Mouse (Mus musculus) stomach, embryonic 14.5 days (tissue): ENCODE results near the gene Alg5. TPM values are rescaled to one million over a fixed set of nuclear protein-coding genes. Genes with fewer than 3 reads are reported as not detected.
A peak's percentile ranks its signal among the peaks of the same experiment; 100 is the strongest.
"Not testable (repeated sequence)": the region's sequence is repeated elsewhere in the genome, so short reads cannot be mapped to it uniquely, and the experiment has no call there.

ENCODE experiments used
- ATAC-seq: fragments of 200-750 bp; cut with Nextera tagmentation; 2 replicates; pipeline ENCODE4 v1.8.0; 2017; ENCODE audit warnings: low read depth, moderate TSS enrichment; ENCODE audit not compliant: insufficient number of reproducible peaks, insufficient read depth, low FRiP score
- H3K27ac ChIP-seq: fragments of 300-500 bp; sonication (generic); 2 replicates; pipeline ENCODE4 v1.5.1; 2014; ENCODE audit warnings: mild to moderate bottlenecking, low read length, moderate library complexity, mixed read lengths
- H3K27me3 ChIP-seq: fragments of 300-500 bp; sonication (generic); 2 replicates; pipeline ENCODE4 v1.6.1; 2014; ENCODE audit warnings: low read length, control low read depth, mixed read lengths; ENCODE audit not compliant: control insufficient read depth, insufficient read depth
- H3K36me3 ChIP-seq: fragments of 300-500 bp; sonication (generic); 2 replicates; pipeline ENCODE4 v1.6.1; 2014; ENCODE audit warnings: mild to moderate bottlenecking, control low read depth, low read length, moderate library complexity, mixed read lengths; ENCODE audit not compliant: control insufficient read depth, insufficient read depth
- H3K4me1 ChIP-seq: fragments of 300-500 bp; sonication (generic); 2 replicates; pipeline ENCODE4 v1.6.1; 2014; ENCODE audit warnings: low read length, control low read depth, mixed read lengths; ENCODE audit not compliant: control insufficient read depth, insufficient read depth
- H3K4me2 ChIP-seq: fragments of 300-500 bp; sonication (generic); replicated peaks from 2 replicates; pipeline ENCODE4 v1.6.1; 2014; ENCODE audit warnings: low read depth, low read length, control low read depth
- H3K4me3 ChIP-seq: fragments of 300-500 bp; sonication (generic); 2 replicates; pipeline ENCODE4 v1.5.1; 2014; ENCODE audit warnings: low read depth, low read length, control low read depth
- H3K9ac ChIP-seq: fragments of 300-500 bp; sonication (generic); replicated peaks from 2 replicates; pipeline ENCODE4 v1.6.1; 2014; ENCODE audit warnings: low read depth, mild to moderate bottlenecking, control low read depth, low read length, moderate library complexity, mixed read lengths
- H3K9me3 ChIP-seq: fragments of 300-500 bp; sonication (generic); 2 replicates; pipeline ENCODE4 v1.6.1; 2016; ENCODE audit warnings: low read depth, low read length, control low read depth; ENCODE audit not compliant: control insufficient read depth
- WGBS: fragments of 180-500 bp; shearing (Covaris S2); extraction: QIAGEN DNeasy Blood & Tissue Kit; methylation state at CpG from one replicate; pipeline ENCODE4 v1.1.7; 2014; 5-methylcytosine and 5-hydroxymethylcytosine counted together
- polyA plus RNA-seq: library from polyadenylated mRNA; unstranded; fragments of >200 nt; fragmentation: Nextera tagmentation; extraction: Ambion mirVana; gene quantifications from 2 replicates; pipeline ENCODE4 v1.2.1, GENCODE M21; 2014

Alg5 gene
- polyA plus RNA-seq, 1 experiment from 2014 or later = 53.1 TPM

GRCm38 (mm10) chr3:54755145-54756041, 20.1 kb downstream of the Alg5 start, which contains the start of gene Smad9:
Gene Smad9 (plus strand): TSS chr3:54755582.
- under 1% methylated on average over 65 of the region's 66 CpGs for WGBS
- ATAC-seq = peak; percentile 81
- Histone ChIP-seq H3K9me3 (no peaks in the 10 kb centered on the region), H3K4me2 (peak within 1 kb of the TSS; percentile 96), H3K27ac (peak within 1 kb of the TSS; percentile 68), H3K4me1 (peaks cover 9% of the 10 kb centered on the region; the same call in 1 of the 2 replicates), H3K27me3 (no peaks in the 10 kb centered on the region), H3K4me3 (peak within 1 kb of the TSS; percentile 69), H3K36me3 (peaks cover 2% of the 10 kb centered on the region; the same call in 1 of the 2 replicates), H3K9ac (peak within 1 kb of the TSS; percentile 66)

- Histone ChIP-seq H3K9ac (0 out of 2 replicates have a peak overlapping the region, but pooled peaks have one; percentile 28), H3K4me2 (peak overlapping the region; percentile 96), H3K4me1 (peaks cover 9% of the 10 kb centered on the region; the same call in 1 of the 2 replicates), H3K9me3 (no peaks in the 10 kb centered on the region), H3K36me3 (no peaks in the 10 kb centered on the region), H3K27ac (peak overlapping the region; percentile 68), H3K27me3 (no peaks in the 10 kb centered on the region), H3K4me3 (peak overlapping the region; percentile 69)
- WGBS = 2% methylated on average over 11 of the region's 11 CpGs
- ATAC-seq = no peak
These were observed 20.7 kb downstream of the Alg5 start for GRCm38 (mm10) chr3:54756058-54756457.

- Histone ChIP-seq H3K4me1 (peaks cover 9% of the 10 kb centered on the region; the same call in 1 of the 2 replicates), H3K9ac (no peak overlapping the region), H3K9me3 (no peaks in the 10 kb centered on the region), H3K4me3 (no peak overlapping the region), H3K27ac (no peak overlapping the region), H3K4me2 (peak overlapping the region; percentile 96), H3K27me3 (no peaks in the 10 kb centered on the region), H3K36me3 (no peaks in the 10 kb centered on the region)
- ATAC-seq = no peak
- 48% methylated on average over 8 of the region's 8 CpGs for WGBS
These were observed 22.1 kb downstream of the Alg5 start for GRCm38 (mm10) chr3:54757446-54757845.

- ATAC-seq = no peak
- H3K4me1 ChIP-seq = peaks cover 9% of the 10 kb centered on the region; the same call in 1 of the 2 replicates
- H3K9me3 ChIP-seq = no peaks in the 10 kb centered on the region
- H3K4me3 ChIP-seq = no peak overlapping the region
- no peaks in the 10 kb centered on the region for H3K36me3 ChIP-seq
- no peaks in the 10 kb centered on the region for H3K27me3 ChIP-seq
- H3K4me2 ChIP-seq = no peak overlapping the region
- no peak overlapping the region for H3K27ac ChIP-seq
- H3K9ac ChIP-seq = no peak overlapping the region
- WGBS = 57% methylated on average over 9 of the region's 9 CpGs
These were observed 23.9 kb downstream of the Alg5 start for GRCm38 (mm10) chr3:54759211-54759610.

- H3K4me1 ChIP-seq = peaks cover 9% of the 10 kb centered on the region; the same call in 1 of the 2 replicates
- no peak overlapping the region for H3K27ac ChIP-seq
These were observed 25.2 kb downstream of the Alg5 start for GRCm38 (mm10) chr3:54760321-54761115.

GRCm38 (mm10) chr3:54761258-54761657, 25.9 kb downstream of the Alg5 start:
- Histone ChIP-seq H3K27ac (no peak overlapping the region), H3K4me1 (peaks cover 9% of the 10 kb centered on the region; the same call in 1 of the 2 replicates), H3K9me3 (no peaks in the 10 kb centered on the region), H3K9ac (no peak overlapping the region), H3K27me3 (no peaks in the 10 kb centered on the region), H3K4me2 (no peak overlapping the region), H3K36me3 (no peaks in the 10 kb centered on the region), H3K4me3 (no peak overlapping the region)
- 67% methylated on average over 1 of the region's 1 CpGs for WGBS
- ATAC-seq = no peak

More at GRCm38 (mm10) chr3:54760321-54761115, 25.2 kb downstream of the Alg5 start:
- no peaks in the 10 kb centered on the region for H3K9me3 ChIP-seq
- H3K4me2 ChIP-seq = no peak overlapping the region
- ATAC-seq = no peak
- H3K4me3 ChIP-seq = no peak overlapping the region
- no peak overlapping the region for H3K9ac ChIP-seq
- no peaks in the 10 kb centered on the region for H3K36me3 ChIP-seq
- H3K27me3 ChIP-seq = no peaks in the 10 kb centered on the region
- 48% methylated on average over 15 of the region's 15 CpGs for WGBS

GRCm38 (mm10) chr3:54764418-54764817, 29.1 kb downstream of the Alg5 start:
- Histone ChIP-seq H3K27me3 (no peaks in the 10 kb centered on the region), H3K36me3 (no peaks in the 10 kb centered on the region), H3K4me3 (no peak overlapping the region), H3K27ac (no peak overlapping the region), H3K4me1 (no peaks in the 10 kb centered on the region; the same call in 1 of the 2 replicates), H3K9ac (no peak overlapping the region), H3K4me2 (peak overlapping the region; percentile 18; the same call in 1 of the 2 replicates), H3K9me3 (no peaks in the 10 kb centered on the region)
- WGBS = 69% methylated on average over 18 of the region's 18 CpGs
- no peak for ATAC-seq

- H3K36me3 ChIP-seq, H3K4me2 ChIP-seq, H3K4me1 ChIP-seq, H3K9ac ChIP-seq, H3K27me3 ChIP-seq, ATAC-seq, H3K4me3 ChIP-seq, H3K9me3 ChIP-seq: not testable (repeated sequence)
- WGBS = 85% methylated on average over 6 of the region's 6 CpGs
- H3K27ac ChIP-seq = peak overlapping the region; percentile 76; the same call in 1 of the 2 replicates
These were observed 30.2 kb downstream of the Alg5 start for GRCm38 (mm10) chr3:54765521-54765920.
